Mouse (Mus musculus) layer of hippocampus, adult 6 months (tissue): Measurements from ENCODE around the gene Nlk. TPM values are rescaled to one million over a fixed set of nuclear protein-coding genes. Genes with fewer than 3 reads are reported as not detected.

Experiments
- long read RNA-seq, 2 experiments: library from polyadenylated mRNA; unstranded; transcript quantifications; one replicate each; pipeline ENCODE4 v2.0.0; 2019 to 2020
- polyA plus RNA-seq: library from polyadenylated mRNA; unstranded; fragments of <200 nt; fragmentation: Nextera tagmentation; gene quantifications from 2 replicates; pipeline ENCODE4 v1.2.3, GENCODE M21; 2021

The Nlk gene
- 13.8 and 19.8 TPM in 2 replicates for polyA plus RNA-seq
- long read RNA-seq, experiment 1, full-length matches to known transcripts = 5 of 25 reads
- long read RNA-seq, experiment 1, partial matches to known transcripts = 4 of 25 reads
- long read RNA-seq, experiment 1, other reads (novel, unspliced or antisense) = 16 of 25 reads
- long read RNA-seq, experiment 2, full-length matches to known transcripts = 36 of 51 reads
- long read RNA-seq, experiment 2, partial matches to known transcripts = 2 of 51 reads
- long read RNA-seq, experiment 2, other reads (novel, unspliced or antisense) = 13 of 51 reads

DNA sequence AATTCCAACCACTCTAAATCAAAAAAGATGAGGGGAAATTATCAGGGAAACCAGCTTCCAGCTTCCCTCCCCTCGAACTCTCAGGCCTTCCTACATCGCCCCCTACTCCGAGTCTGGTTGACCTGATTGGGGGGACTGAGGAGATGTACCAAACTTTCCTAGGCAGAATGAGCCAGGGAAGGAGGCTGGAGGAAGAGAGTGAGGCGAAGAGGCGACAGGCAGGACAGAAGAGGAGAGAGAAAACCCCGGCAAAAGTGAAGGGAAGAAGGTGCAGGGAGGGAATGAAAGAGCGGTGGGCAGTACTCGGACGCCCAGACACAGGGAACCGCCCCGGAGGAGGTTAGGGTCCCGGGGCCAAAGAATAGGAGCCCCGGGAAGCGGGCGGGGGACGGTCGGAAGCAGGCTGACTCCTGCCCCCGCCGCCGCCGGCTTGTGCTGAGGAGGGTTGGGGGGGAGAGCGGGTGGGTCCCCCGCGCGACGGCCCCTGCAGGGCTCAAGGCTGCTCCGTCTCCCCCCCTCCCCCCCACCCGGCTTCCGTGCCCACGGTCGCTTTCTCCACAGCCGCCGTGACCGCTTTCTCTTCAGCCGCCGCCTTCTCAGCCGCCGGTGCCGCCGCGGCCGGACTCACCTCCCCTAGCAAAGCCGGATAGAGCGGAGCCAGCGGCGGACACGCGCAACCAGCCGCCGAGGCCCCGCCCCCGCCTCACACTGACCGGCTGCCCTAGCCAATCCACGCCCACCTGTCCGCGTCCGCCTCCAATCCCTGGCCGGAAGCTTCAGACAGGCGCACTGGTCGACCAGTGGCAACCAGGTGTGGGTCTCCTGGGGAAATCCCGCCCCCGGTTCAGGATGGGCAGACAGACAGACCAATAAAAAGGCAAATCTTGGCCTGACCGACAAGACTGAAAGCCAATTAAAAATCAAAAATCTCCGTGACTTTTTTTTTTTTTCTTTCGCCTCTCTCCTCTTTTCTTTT, at the start of gene Nlk:
Gene Nlk (minus strand): TSS at position 597 of the 976 bp plus-strand sequence.

DNA sequence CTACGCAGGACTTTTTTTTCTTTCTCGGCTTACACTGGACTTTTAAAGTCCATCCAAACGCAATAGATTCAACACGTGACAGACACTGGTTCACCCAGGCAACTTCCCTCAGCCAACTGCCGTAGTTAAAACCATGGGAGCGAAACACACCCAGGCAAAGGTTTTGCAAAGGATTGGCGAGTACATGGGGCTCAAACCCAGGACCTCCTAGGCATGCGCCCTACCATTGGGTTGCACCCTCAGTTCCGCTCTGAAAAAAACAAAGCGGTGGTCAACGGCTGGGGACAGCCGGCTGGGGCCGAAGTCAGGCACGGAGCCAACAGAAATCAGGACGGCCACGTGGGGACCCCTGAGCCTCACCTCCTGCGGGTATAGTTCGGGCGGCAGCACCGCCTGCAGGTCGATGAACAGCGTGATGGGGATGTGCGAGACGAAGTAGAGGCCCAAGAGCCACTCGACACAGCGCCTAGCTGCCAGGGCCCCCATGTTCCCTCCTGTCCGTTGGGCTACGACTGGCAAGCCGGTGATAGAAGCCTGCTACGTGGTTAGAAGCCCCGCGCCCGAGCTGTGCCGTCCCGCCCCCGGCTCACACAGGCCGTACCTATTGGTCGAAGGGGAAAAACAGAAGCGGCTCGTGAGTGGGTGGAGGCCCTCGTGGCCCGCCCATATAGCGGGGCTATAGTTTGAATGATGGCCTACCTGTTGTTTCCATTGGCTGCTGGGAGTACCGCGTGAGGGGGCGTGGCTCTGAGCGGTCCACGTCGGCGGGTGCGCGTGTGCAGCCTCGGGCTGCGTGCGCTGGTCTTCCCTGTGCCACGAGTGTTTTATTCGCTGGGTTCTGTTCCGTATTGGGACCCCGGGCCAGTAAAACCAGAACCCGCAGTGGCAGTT, 146.8 kb downstream of the Nlk start, which contains the start of gene Tmem97:
Gene Tmem97 (minus strand): TSS at position 610 of the 891 bp plus-strand sequence.

DNA sequence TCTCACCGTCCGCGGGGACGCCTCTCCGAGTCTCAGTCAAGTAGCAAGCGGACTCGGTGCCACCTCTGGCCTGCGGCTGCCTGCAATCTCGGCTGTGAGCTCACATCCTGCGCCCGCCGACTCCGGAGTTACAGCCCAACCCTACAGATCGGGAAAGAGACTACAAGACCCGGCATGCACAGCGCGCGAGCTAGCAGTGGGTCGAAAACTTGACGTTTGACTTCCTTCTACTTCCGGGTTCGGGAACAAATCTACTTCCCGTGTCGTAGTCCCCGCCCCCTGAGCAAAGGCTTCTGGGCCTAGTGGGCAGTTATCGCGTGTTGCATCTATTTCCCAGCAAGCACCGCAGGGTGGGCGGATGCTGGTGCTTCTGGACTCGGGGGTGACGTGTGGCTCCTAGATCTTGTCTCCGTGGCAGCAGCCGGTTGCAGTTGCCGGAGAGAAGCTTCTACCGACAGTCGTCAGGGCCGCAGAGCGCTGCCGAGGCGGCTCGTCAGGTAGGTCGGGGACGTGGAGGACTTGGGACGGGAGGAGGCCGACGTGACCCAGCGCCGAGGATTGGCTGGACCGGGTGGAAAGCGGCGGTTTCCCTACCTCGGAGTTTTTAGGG, 161.0 kb downstream of the Nlk start, which contains the start of the genes Tnfaip1 and Ift20:
Gene Tnfaip1 (minus strand): TSS at position 253 of the 610 bp plus-strand sequence.
Gene Ift20 (plus strand): TSS at position 282 of the 610 bp plus-strand sequence.

Other genes with a start within 250 kb of the Nlk start
- 19.4 and 22.6 TPM in 2 replicates for gene Slc46a1, start 231.7 kb downstream of the Nlk start, polyA plus RNA-seq
- gene Sarm1, start 199.6 kb downstream of the Nlk start, polyA plus RNA-seq = 18.9 and 21.1 TPM in 2 replicates
- 44.3 and 58.5 TPM in 2 replicates for gene Vtn, start 198.3 kb downstream of the Nlk start, polyA plus RNA-seq
- 5.8 and 6.2 TPM in 2 replicates for gene Sebox, start 193.9 kb downstream of the Nlk start, polyA plus RNA-seq
- gene Tmem199, start 185.2 kb downstream of the Nlk start, polyA plus RNA-seq = 63.3 and 66.5 TPM in 2 replicates
- gene Poldip2, start 185.2 kb downstream of the Nlk start, polyA plus RNA-seq = 161 and 169 TPM in 2 replicates
- gene Tnfaip1, start 161.0 kb downstream of the Nlk start, polyA plus RNA-seq = 20.6 and 20.8 TPM in 2 replicates
- 137 and 139 TPM in 2 replicates for gene Ift20, start 161.0 kb downstream of the Nlk start, polyA plus RNA-seq
- gene Tmem97, start 146.6 kb downstream of the Nlk start, polyA plus RNA-seq = 25.3 and 31.4 TPM in 2 replicates
- 62.4 and 67.1 TPM in 2 replicates for gene Ccnq, start 54.4 kb upstream of the Nlk start, polyA plus RNA-seq
- gene Lyrm9, start 129.2 kb upstream of the Nlk start, polyA plus RNA-seq = 23.9 and 27.7 TPM in 2 replicates
- gene Nos2, start 223.4 kb upstream of the Nlk start, polyA plus RNA-seq = 0.08 and 0.21 TPM in 2 replicates